Comparison of ENCODE assay signal across 11 mouse cellular contexts in the genomic region with DNA sequence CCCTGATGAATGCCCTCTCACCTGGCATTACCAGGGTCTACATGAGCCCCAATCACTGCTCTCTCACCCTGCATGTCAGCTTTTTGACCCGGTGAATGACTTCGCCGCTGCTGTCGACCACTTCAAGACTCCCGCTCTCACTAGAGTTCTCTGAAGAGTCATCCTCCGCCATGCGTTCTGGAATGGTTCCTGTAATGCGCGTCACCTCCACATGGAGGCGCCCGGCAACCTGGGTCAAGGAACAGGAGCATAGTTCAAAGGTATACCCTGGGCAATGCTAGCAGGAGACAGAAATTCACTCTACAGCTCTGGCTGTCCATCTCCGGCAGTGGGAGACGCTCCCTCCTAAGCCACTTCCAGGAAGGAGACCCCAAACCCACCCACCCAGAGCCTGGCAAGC.
A peak's percentile ranks its signal among the peaks of the same experiment; 100 is the strongest.
DNase-seq lines count a peak whose midpoint lies in the region; TF ChIP-seq lines count a peak whose summit lies in the region.
"Had no signal": no experiment of that assay in that cellular context is flagged by ENCODE, and none has a peak within 500 bp of the region (broad histone marks: within the 10 kb centered on the region; RNA-seq: fewer than 3 reads in every experiment).

No protein-coding gene starts in this region.

- TF ChIP-seq POLR2A in testis, adult 2 months (IDR thresholded peaks at IDR 0.05; ENCODE audit: control insufficient read depth, low read depth, low read length) = no peak

- no peaks in the 10 kb centered on the region; the same call in 1 of the 2 replicates for H3K4me1 ChIP-seq in testis, adult 2 months (ENCODE audit: control insufficient read depth, insufficient read depth, low read length)
- H3K4me1 ChIP-seq: hindbrain, embryonic 13.5 days; lung, embryonic 15.5 days had no signal

- H3K36me3 ChIP-seq in testis, adult 2 months (ENCODE audit: control insufficient read depth, insufficient read depth, low read length) = no peaks in the 10 kb centered on the region

- peak; percentile 26; the same call in 1 of the 2 replicates for TF ChIP-seq CTCF in testis, adult 2 months (IDR thresholded peaks at IDR 0.05; ENCODE audit: control insufficient read depth, insufficient read depth, insufficient replicate concordance, low read depth, low read length)

- DNase-seq in heart, postnatal 4 days = peak; percentile 32
- no peak for DNase-seq in heart, adult 9 months (ENCODE audit: low spot score in 2 of 2)
- no peak for DNase-seq in testis, postnatal 14 days (ENCODE audit: low spot score)
- DNase-seq in induced T-regulatory cell, adult 2 months (ENCODE audit: low read depth) = peak; percentile 23
- DNase-seq in thymus, postnatal 4 days = peak; percentile 67
- DNase-seq in adrenal gland, postnatal 10 days = no peak
- DNase-seq in adrenal gland, postnatal 25 days = no peak
- DNase-seq: gastrocnemius, postnatal 25 days had no signal

- H3K27ac ChIP-seq in testis, adult 2 months (ENCODE audit: control insufficient read depth, insufficient read depth, low read depth, low read length) = no peak overlapping the region
- H3K27ac ChIP-seq: hindbrain, embryonic 13.5 days; lung, embryonic 15.5 days had no signal

- no peak overlapping the region for H3K4me3 ChIP-seq in testis, adult 2 months (ENCODE audit: control insufficient read depth, low read depth, low read length)
- H3K4me3 ChIP-seq: hindbrain, embryonic 13.5 days; lung, embryonic 15.5 days had no signal

- H3K27me3 ChIP-seq in testis, adult 2 months (ENCODE audit: control insufficient read depth, insufficient read depth, low read length) = no peaks in the 10 kb centered on the region
- H3K27me3 ChIP-seq: hindbrain, embryonic 13.5 days; lung, embryonic 15.5 days had no signal

Comparison
In these comparisons a context has a peak if more than half of its experiments do, and no peak if none do; other contexts are left out.
1. DNase-seq: peak in heart, postnatal 4 days (single experiment), induced T-regulatory cell, adult 2 months (single experiment) and thymus, postnatal 4 days (single experiment); none in heart, adult 9 months (0 of 2), testis, postnatal 14 days (single experiment), adrenal gland, postnatal 10 days (single experiment) and adrenal gland, postnatal 25 days (single experiment).